Mouse (Mus musculus): ENCODE results near the gene Gm6871. TPM values are rescaled to one million over a fixed set of nuclear protein-coding genes. Genes with fewer than 3 reads are reported as not detected.

Gene Gm6871
- total RNA-seq, 2 experiments from 2014 or later = not detected

Other genes starting within 250 kb of the Gm6871 start
- 10 to 100 TPM; 10.8 to 11.0 TPM for gene AI987944, start 180.3 kb downstream of the Gm6871 start, total RNA-seq (2021)
- gene Vmn2r57, start 125.0 kb downstream of the Gm6871 start, total RNA-seq (2021) = under 1 TPM; 0.26 to 0.39 TPM
- under 1 TPM; 0.30 to 0.36 TPM for gene Gm20449, start 74.2 kb downstream of the Gm6871 start, total RNA-seq (2021)
- 10 to 100 TPM; 10.9 to 11.2 TPM for gene AW146154, start 73.8 kb downstream of the Gm6871 start, total RNA-seq (2021)
- 10 to 100 TPM; 22.6 to 28.2 TPM for gene 2610021A01Rik, start 25.6 kb upstream of the Gm6871 start, total RNA-seq (2021)
- gene Zfp788, start 59.5 kb upstream of the Gm6871 start, total RNA-seq (2021) = 10 to 100 TPM; 33.1 to 34.3 TPM